Mouse (Mus musculus) cerebral cortex, adult 2 months (tissue): Measurements from ENCODE around the gene Srd5a3.

Experiments
- WGBS: fragments of 180-500 bp; shearing (Covaris S2); methylation state at CpG from one replicate; pipeline ENCODE4 v1.1.7; 2018; 5-methylcytosine and 5-hydroxymethylcytosine counted together

Srd5a3 gene

GRCm38 (mm10) chr5:76152956-76153355 lies 12.9 kb downstream of the Srd5a3 start:
- 95% methylated on average over 6 of the region's 6 CpGs for WGBS

- WGBS = 95% methylated on average over 11 of the region's 11 CpGs
Observed at GRCm38 (mm10) chr5:76153430-76153829, 13.4 kb downstream of the Srd5a3 start.

- 93% methylated on average over 21 of the region's 21 CpGs for WGBS
Observed at GRCm38 (mm10) chr5:76154434-76155165, 14.5 kb downstream of the Srd5a3 start.

- 86% methylated on average over 6 of the region's 6 CpGs for WGBS
Observed at GRCm38 (mm10) chr5:76159555-76159954, 19.5 kb downstream of the Srd5a3 start.

- WGBS = 79% methylated on average over 3 of the region's 3 CpGs
Observed at GRCm38 (mm10) chr5:76160086-76160485, 20.0 kb downstream of the Srd5a3 start.

- 94% methylated on average over 6 of the region's 6 CpGs for WGBS
Observed at GRCm38 (mm10) chr5:76161491-76161890, 21.4 kb downstream of the Srd5a3 start.

GRCm38 (mm10) chr5:76162926-76163325 lies 22.9 kb downstream of the Srd5a3 start:
- WGBS = 89% methylated on average over 5 of the region's 5 CpGs

GRCm38 (mm10) chr5:76163828-76164390 lies 23.8 kb downstream of the Srd5a3 start:
- WGBS = 71% methylated on average over 4 of the region's 4 CpGs

- 83% methylated on average over 7 of the region's 7 CpGs for WGBS
Observed at GRCm38 (mm10) chr5:76164827-76165226, 24.8 kb downstream of the Srd5a3 start.

GRCm38 (mm10) chr5:76170522-76170921 lies 30.5 kb downstream of the Srd5a3 start:
- 81% methylated on average over 4 of the region's 4 CpGs for WGBS

- 94% methylated on average over 4 of the region's 4 CpGs for WGBS
Observed at GRCm38 (mm10) chr5:76175051-76175450, 35.0 kb downstream of the Srd5a3 start.

- WGBS = 69% methylated on average over 3 of the region's 3 CpGs
Observed at GRCm38 (mm10) chr5:76176411-76176810, 36.3 kb downstream of the Srd5a3 start.

- 77% methylated on average over 11 of the region's 11 CpGs for WGBS
Observed at GRCm38 (mm10) chr5:76176841-76177240, 36.8 kb downstream of the Srd5a3 start.

GRCm38 (mm10) chr5:76177664-76178063 lies 37.6 kb downstream of the Srd5a3 start:
- 86% methylated on average over 7 of the region's 7 CpGs for WGBS

GRCm38 (mm10) chr5:76179171-76179570 lies 39.1 kb downstream of the Srd5a3 start:
- 92% methylated on average over 5 of the region's 5 CpGs for WGBS

GRCm38 (mm10) chr5:76179791-76180190 lies 39.7 kb downstream of the Srd5a3 start:
- 91% methylated on average over 5 of the region's 5 CpGs for WGBS

GRCm38 (mm10) chr5:76182326-76182725 lies 42.3 kb downstream of the Srd5a3 start:
- WGBS = 67% methylated on average over 3 of the region's 3 CpGs

- WGBS = 22% methylated on average over 17 of the region's 17 CpGs
Observed at GRCm38 (mm10) chr5:76183043-76183749, 43.1 kb downstream of the Srd5a3 start.

GRCm38 (mm10) chr5:76183750-76184261 lies 43.7 kb downstream of the Srd5a3 start, which contains the start of gene Tmem165:
Gene Tmem165, plus strand, starts transcription at chr5:76183880.
- under 1% methylated on average over 61 of the region's 62 CpGs for WGBS

GRCm38 (mm10) chr5:76184286-76185080 lies 44.4 kb downstream of the Srd5a3 start:
- 3% methylated on average over 38 of the region's 38 CpGs for WGBS

GRCm38 (mm10) chr5:76187885-76188284 lies 47.8 kb downstream of the Srd5a3 start:
- WGBS = 59% methylated on average over 5 of the region's 5 CpGs

- WGBS = 91% methylated on average over 4 of the region's 4 CpGs
Observed at GRCm38 (mm10) chr5:76190609-76191008, 50.5 kb downstream of the Srd5a3 start.
